Mouse (Mus musculus) brain, embryonic 18.5 days (tissue): ENCODE results near the gene Rfxank.

Experiments
- DNase-seq: peaks from one replicate; pipeline ENCODE4 v3.0.0-alpha.2; 2012; ENCODE audit warnings: low read depth, low spot score

Gene Rfxank

GRCm38 (mm10) chr8:70139026-70139857, at the start of gene Rfxank, which contains the start of the genes Borcs8 and Mef2b:
Gene Rfxank (minus strand): TSS chr8:70139154.
Gene Borcs8 (plus strand): TSS chr8:70139499.
Gene Mef2b (plus strand): TSS chr8:70139711.
- DNase-seq: peak; percentile 99

- no peak for DNase-seq
These were observed 49.8 kb upstream of the Rfxank start for GRCm38 (mm10) chr8:70188707-70189106.

GRCm38 (mm10) chr8:70183194-70183593, 44.2 kb upstream of the Rfxank start:
- no peak for DNase-seq

GRCm38 (mm10) chr8:70181903-70182252, 42.9 kb upstream of the Rfxank start:
- no peak for DNase-seq

GRCm38 (mm10) chr8:70181212-70181902, 42.4 kb upstream of the Rfxank start:
- DNase-seq: no peak

- DNase-seq: no peak
These were observed 40.1 kb upstream of the Rfxank start for GRCm38 (mm10) chr8:70179082-70179481.

- no peak for DNase-seq
These were observed 39.3 kb upstream of the Rfxank start for GRCm38 (mm10) chr8:70178231-70178630.

- DNase-seq: no peak
These were observed 35.1 kb upstream of the Rfxank start for GRCm38 (mm10) chr8:70174079-70174478.

GRCm38 (mm10) chr8:70173320-70173719, 34.4 kb upstream of the Rfxank start:
- no peak for DNase-seq

GRCm38 (mm10) chr8:70172043-70172681, 33.2 kb upstream of the Rfxank start, which contains the start of gene Tmem161a:
Gene Tmem161a (plus strand): TSS chr8:70172356.
- peak; percentile 89 for DNase-seq

GRCm38 (mm10) chr8:70171240-70171639, 32.3 kb upstream of the Rfxank start:
- DNase-seq: no peak

GRCm38 (mm10) chr8:70170748-70171147, 31.8 kb upstream of the Rfxank start:
- DNase-seq: no peak

- DNase-seq: no peak
These were observed 31.2 kb upstream of the Rfxank start for GRCm38 (mm10) chr8:70170116-70170515.

- DNase-seq: peak; percentile 4
These were observed 27.7 kb upstream of the Rfxank start for GRCm38 (mm10) chr8:70166504-70167110.

GRCm38 (mm10) chr8:70163316-70163715, 24.4 kb upstream of the Rfxank start:
- no peak for DNase-seq

GRCm38 (mm10) chr8:70160015-70160414, 21.1 kb upstream of the Rfxank start:
- no peak for DNase-seq

GRCm38 (mm10) chr8:70159211-70159610, 20.3 kb upstream of the Rfxank start:
- DNase-seq: no peak

- DNase-seq: peak; percentile 50
These were observed 19.3 kb upstream of the Rfxank start for GRCm38 (mm10) chr8:70158069-70158853.

GRCm38 (mm10) chr8:70157240-70157800, 18.4 kb upstream of the Rfxank start:
- no peak for DNase-seq

- DNase-seq: no peak
These were observed 13.7 kb upstream of the Rfxank start for GRCm38 (mm10) chr8:70152537-70153257.
